Mouse (Mus musculus) liver, adult 2 months (tissue): ENCODE results near the gene Otof.

Source experiments
- CTCF ChIP-seq: fragments of 200-500 bp; IDR thresholded peaks from 2 replicates; pipeline ENCODE4 v1.5.1; 2011; ENCODE audit warnings: low read depth, low read length, control low read depth
- POLR2A ChIP-seq: fragments of 200-500 bp; IDR thresholded peaks from 2 replicates; pipeline ENCODE4 v1.6.1; 2011; ENCODE audit warnings: low read length, control low read depth; ENCODE audit not compliant: insufficient read depth; ENCODE audit errors: extremely low read depth

GRCm38 (mm10) chr5:30406876-30407275 lies 54.9 kb downstream of the Otof start:
- no peak for TF ChIP-seq POLR2A
- no peak for TF ChIP-seq CTCF
